Mouse (Mus musculus) embryonic facial prominence, embryonic 13.5 days (tissue): Measurements from ENCODE around the gene Fam25c. TPM values are rescaled to one million over a fixed set of nuclear protein-coding genes. Genes with fewer than 3 reads are reported as not detected.
A peak's percentile ranks its signal among the peaks of the same experiment; 100 is the strongest.
"Not testable (repeated sequence)": the region's sequence is repeated elsewhere in the genome, so short reads cannot be mapped to it uniquely, and the experiment has no call there.

Source experiments
- ATAC-seq: fragments of 200-750 bp; cut with Nextera tagmentation; 2 replicates; pipeline ENCODE4 v1.8.0; 2017; ENCODE audit warnings: low read depth; ENCODE audit not compliant: insufficient number of reproducible peaks, insufficient read depth, low FRiP score, low TSS enrichment
- H3K27ac ChIP-seq: fragments of 300-500 bp; sonication (generic); 2 replicates; pipeline ENCODE4 v1.5.1; 2015; ENCODE audit warnings: moderate library complexity, mild to moderate bottlenecking, inconsistent platforms
- H3K27me3 ChIP-seq: fragments of 300-500 bp; sonication (generic); 2 replicates; pipeline ENCODE4 v1.6.1; 2015; ENCODE audit warnings: mild to moderate bottlenecking, inconsistent platforms
- H3K36me3 ChIP-seq: fragments of 300-500 bp; sonication (generic); 2 replicates; pipeline ENCODE4 v1.6.1; 2015; ENCODE audit warnings: mild to moderate bottlenecking, inconsistent platforms
- H3K4me1 ChIP-seq: fragments of 300-500 bp; sonication (generic); 2 replicates; pipeline ENCODE4 v1.6.1; 2015; ENCODE audit warnings: inconsistent platforms
- H3K4me2 ChIP-seq: fragments of 300-500 bp; sonication (generic); 2 replicates; pipeline ENCODE4 v1.6.1; 2015; ENCODE audit warnings: moderate library complexity, mild to moderate bottlenecking, inconsistent platforms
- H3K4me3 ChIP-seq: fragments of 300-500 bp; sonication (generic); 2 replicates; pipeline ENCODE4 v1.5.1; 2015; ENCODE audit warnings: mild to moderate bottlenecking, inconsistent platforms
- H3K9ac ChIP-seq: fragments of 300-500 bp; sonication (generic); 2 replicates; pipeline ENCODE4 v1.6.1; 2015; ENCODE audit warnings: mild to moderate bottlenecking, inconsistent platforms
- H3K9me3 ChIP-seq: fragments of 300-500 bp; sonication (generic); 2 replicates; pipeline ENCODE4 v1.6.1; 2016; ENCODE audit warnings: inconsistent platforms
- WGBS: fragments of 180-500 bp; shearing (Covaris S2); methylation state at CpG from one replicate; pipeline ENCODE4 v1.1.7; 2015; ENCODE audit warnings: mixed read lengths; 5-methylcytosine and 5-hydroxymethylcytosine counted together
- polyA plus RNA-seq: library from polyadenylated mRNA; unstranded; fragments of >200 nt; fragmentation: Nextera tagmentation; extraction: Ambion mirVana; gene quantifications from 2 replicates; pipeline ENCODE4 v1.2.1, GENCODE M21; 2015

Fam25c gene
- polyA plus RNA-seq, 1 experiment from 2014 or later = 6.9 TPM

DNA sequence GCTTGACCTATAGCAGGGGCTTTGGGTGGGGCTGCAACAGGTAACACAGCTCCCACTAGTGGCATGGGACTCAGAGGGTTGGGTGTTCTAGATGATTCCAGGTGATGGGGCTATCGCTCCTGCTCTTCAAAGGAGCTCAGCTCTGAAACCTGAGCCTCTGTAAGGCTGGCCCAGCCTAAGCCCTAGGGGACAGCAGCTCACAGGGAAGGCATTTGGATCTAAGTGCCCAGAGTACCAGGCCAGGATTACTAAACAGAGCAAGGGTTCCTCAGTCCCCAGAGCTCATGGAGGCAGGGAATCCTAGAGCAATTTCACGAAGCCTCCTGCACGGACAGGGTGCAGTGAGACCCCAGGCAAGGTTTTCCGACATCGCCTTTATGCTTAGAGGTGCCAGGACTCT lies 20.7 kb upstream of the Fam25c start:
- Histone ChIP-seq H3K4me3 (peak overlapping the region; percentile 1; the same call in 1 of the 2 replicates), H3K4me1 (peaks cover 25% of the 10 kb centered on the region), H3K27me3 (no peaks in the 10 kb centered on the region), H3K4me2 (peak overlapping the region; percentile 7; the same call in 1 of the 2 replicates), H3K36me3 (no peaks in the 10 kb centered on the region), H3K9me3 (no peaks in the 10 kb centered on the region), H3K9ac (no peak overlapping the region), H3K27ac (no peak overlapping the region; the same call in 1 of the 2 replicates)
- 60% methylated on average over 5 of the region's 5 CpGs for WGBS
- ATAC-seq = no peak

DNA sequence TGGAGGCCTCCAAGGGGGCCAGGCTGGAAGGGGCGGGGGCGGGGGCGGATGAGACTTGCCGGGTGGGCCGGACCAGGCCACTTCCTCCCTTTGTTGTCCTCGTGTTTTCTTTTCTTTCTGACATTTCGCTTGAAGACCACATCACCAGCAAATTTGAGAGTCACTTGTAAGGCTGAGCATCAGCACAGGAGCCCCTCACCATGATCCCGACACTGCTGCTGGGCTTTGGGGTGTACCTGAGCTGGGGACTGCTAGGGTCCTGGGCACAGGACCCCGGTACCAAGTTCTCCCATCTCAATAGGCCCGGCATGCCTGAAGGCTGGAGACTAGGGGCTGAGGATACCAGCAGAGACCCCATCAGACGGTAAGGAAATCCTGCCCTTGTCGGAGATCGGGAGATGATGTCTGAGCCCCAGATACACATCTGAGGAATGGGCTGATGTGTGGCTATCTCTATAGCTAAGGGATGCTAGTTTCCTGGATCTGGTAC lies 20.2 kb upstream of the Fam25c start, which contains the start of gene Mmrn2:
Gene Mmrn2, plus strand, starts transcription at position 51 of the 490 bp plus-strand sequence.
- Histone ChIP-seq H3K9ac (no peak within 1 kb of the TSS), H3K4me2 (peak within 1 kb of the TSS; percentile 7; the same call in 1 of the 2 replicates), H3K27me3 (no peaks in the 10 kb centered on the region), H3K4me1 (peaks cover 25% of the 10 kb centered on the region), H3K4me3 (peak within 1 kb of the TSS; percentile 1; the same call in 1 of the 2 replicates), H3K27ac (no peak within 1 kb of the TSS; the same call in 1 of the 2 replicates), H3K9me3 (no peaks in the 10 kb centered on the region), H3K36me3 (no peaks in the 10 kb centered on the region)
- WGBS = 80% methylated on average over 13 of the region's 13 CpGs
- ATAC-seq = no peak

DNA sequence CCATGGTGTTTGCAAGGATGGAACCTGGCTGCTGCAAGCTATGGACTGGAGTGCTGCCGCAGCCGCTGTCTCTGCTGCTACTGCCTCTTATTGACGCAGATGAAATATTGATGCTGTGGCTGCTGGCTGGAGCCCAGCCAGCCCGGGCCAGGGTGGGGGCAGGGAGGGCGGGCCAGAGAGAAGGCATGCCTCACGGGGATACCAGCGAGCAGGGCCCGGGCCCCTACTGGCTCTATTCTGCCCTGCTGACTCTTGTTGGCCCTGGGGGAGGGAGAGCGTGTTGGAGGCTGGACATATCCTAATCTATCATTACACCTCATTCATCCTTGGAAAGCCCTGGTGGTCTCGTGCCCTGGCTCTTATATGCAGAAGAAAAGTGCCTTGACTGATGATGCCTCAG lies 19.3 kb upstream of the Fam25c start, which contains the start of gene Sncg:
Gene Sncg, minus strand, starts transcription at position 213 of the 400 bp plus-strand sequence.
- peak within 1 kb of the TSS; percentile 1; the same call in 1 of the 2 replicates for H3K4me3 ChIP-seq
- no peaks in the 10 kb centered on the region for H3K9me3 ChIP-seq
- WGBS = 43% methylated on average over 10 of the region's 10 CpGs
- H3K27ac ChIP-seq = no peak within 1 kb of the TSS
- no peak within 1 kb of the TSS for H3K4me2 ChIP-seq
- H3K27me3 ChIP-seq = no peaks in the 10 kb centered on the region
- H3K4me1 ChIP-seq = peaks cover 25% of the 10 kb centered on the region
- no peak for ATAC-seq
- H3K9ac ChIP-seq = no peak within 1 kb of the TSS
- H3K36me3 ChIP-seq = no peaks in the 10 kb centered on the region

DNA sequence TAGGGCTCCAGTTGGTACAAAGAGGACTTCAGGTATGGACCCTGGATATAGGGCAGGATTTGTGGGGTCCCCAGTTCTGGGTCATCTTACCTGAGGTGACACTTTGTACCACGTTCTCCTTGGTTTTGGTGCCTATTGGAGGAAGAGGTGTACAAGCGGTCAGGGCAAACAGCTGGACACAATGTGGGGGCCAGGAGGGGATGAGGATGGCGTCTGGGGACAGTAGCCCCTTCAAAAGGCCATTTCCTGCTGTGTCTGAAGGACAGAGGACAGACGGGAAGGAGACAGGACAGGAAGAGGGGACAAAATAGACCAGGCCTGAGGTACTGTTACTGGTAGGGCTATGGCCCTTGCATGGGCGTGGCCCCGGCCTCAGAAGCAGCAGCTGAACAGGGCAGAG lies 18.3 kb upstream of the Fam25c start:
- Histone ChIP-seq H3K4me2 (no peak overlapping the region), H3K4me3 (no peak overlapping the region), H3K9me3 (no peaks in the 10 kb centered on the region), H3K27ac (no peak overlapping the region), H3K4me1 (peaks cover 18% of the 10 kb centered on the region), H3K27me3 (no peaks in the 10 kb centered on the region), H3K9ac (no peak overlapping the region), H3K36me3 (no peaks in the 10 kb centered on the region)
- ATAC-seq = no peak
- 72% methylated on average over 6 of the region's 6 CpGs for WGBS

DNA sequence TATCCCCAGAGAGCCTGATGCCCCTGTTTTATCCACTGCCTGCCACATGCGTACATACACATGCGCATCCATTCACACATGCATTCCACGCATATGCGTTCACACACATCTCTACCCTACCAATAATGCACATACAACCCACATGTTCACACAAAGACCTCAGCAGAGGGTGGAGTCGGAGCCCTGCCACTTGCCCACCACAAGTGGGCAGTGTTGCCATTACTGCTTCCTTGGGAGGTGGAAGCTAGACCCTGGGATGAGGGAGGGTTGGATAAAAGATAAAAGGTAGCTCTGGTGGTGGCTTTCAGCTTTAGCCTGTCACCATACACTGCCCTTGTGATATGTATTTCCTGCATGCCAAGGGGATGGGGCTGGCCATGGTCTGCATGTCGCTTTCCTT lies 17.4 kb upstream of the Fam25c start:
- no peak overlapping the region for H3K9ac ChIP-seq
- H3K4me3 ChIP-seq = no peak overlapping the region
- H3K36me3 ChIP-seq = no peaks in the 10 kb centered on the region
- peaks cover 12% of the 10 kb centered on the region for H3K4me1 ChIP-seq
- no peak for ATAC-seq
- H3K27ac ChIP-seq = no peak overlapping the region
- WGBS = 86% methylated on average over 6 of the region's 6 CpGs
- H3K27me3 ChIP-seq = no peaks in the 10 kb centered on the region
- H3K4me2 ChIP-seq = no peak overlapping the region
- no peaks in the 10 kb centered on the region for H3K9me3 ChIP-seq

DNA sequence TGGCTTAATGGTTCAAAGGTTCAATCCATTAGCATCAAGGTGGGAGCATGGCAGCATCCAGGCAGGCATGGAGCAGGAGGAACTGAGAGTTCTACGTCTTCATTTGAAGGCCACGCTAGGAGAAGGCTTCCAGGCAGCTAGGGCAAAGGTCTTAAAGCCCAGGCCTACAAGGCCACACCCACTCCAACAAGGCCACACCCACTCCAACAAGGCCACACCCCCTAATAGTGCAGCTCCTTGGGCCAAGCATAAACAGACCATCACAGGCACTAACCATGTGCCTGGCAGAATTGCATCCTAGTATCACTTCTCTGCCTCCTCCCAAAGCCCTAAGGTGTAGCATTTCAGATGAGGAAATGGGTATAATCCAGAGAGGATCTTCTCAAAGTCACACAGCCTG lies 16.5 kb upstream of the Fam25c start:
- Histone ChIP-seq H3K4me1 (peaks cover 12% of the 10 kb centered on the region), H3K27me3 (no peaks in the 10 kb centered on the region), H3K4me3 (no peak overlapping the region), H3K9me3 (no peaks in the 10 kb centered on the region), H3K4me2 (no peak overlapping the region), H3K27ac (no peak overlapping the region), H3K9ac (no peak overlapping the region), H3K36me3 (no peaks in the 10 kb centered on the region)
- 87% methylated on average over 2 of the region's 2 CpGs for WGBS
- ATAC-seq = no peak

DNA sequence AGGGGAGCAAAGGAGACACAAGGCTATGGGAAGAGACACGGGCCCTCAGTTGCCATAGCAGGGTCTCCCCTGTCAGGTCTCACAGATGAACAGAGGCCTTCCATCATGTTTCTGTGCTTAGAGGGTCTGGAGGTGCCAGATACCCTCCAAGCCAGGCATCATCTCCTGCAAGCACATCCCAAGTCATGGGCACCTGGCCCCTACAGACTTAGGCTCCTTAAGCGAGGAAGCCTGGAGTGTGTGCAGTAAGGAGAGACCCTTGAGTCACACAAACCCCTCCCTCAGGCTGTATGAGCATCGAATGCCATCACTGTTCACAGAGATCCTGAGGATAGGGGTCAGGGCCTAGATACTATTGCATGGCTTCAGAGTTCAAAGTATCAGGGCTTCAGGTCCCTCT lies 15.7 kb upstream of the Fam25c start:
- peaks cover 12% of the 10 kb centered on the region for H3K4me1 ChIP-seq
- 77% methylated on average over 3 of the region's 3 CpGs for WGBS
- H3K27ac ChIP-seq = no peak overlapping the region
- H3K36me3 ChIP-seq = no peaks in the 10 kb centered on the region
- H3K4me3 ChIP-seq = no peak overlapping the region
- H3K4me2 ChIP-seq = no peak overlapping the region
- no peak overlapping the region for H3K9ac ChIP-seq
- H3K27me3 ChIP-seq = no peaks in the 10 kb centered on the region
- H3K9me3 ChIP-seq = no peaks in the 10 kb centered on the region
- no peak for ATAC-seq

DNA sequence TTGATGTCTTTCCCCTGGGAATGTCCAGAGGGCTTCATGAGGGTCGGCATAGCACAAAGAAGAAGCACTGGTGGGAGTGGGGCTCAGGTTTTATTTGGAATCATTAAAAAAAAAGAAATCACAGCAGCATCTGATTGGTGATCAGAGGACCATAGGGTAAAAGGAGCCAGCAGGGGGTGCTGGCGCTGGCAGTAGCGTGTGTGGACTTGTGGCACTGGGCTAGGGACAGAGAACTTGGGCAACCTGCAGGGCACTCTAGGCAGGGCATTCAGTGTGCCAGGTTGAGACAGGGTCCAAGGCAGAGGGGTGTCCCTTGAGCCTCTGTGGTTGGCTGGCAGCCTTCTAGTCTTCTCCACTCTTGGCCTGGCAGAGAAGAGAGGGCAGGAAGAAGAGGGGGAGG lies 15.0 kb upstream of the Fam25c start:
- WGBS = 53% methylated on average over 3 of the region's 3 CpGs
- Histone ChIP-seq H3K27me3 (no peaks in the 10 kb centered on the region), H3K9ac (no peak overlapping the region), H3K4me1 (peaks cover 12% of the 10 kb centered on the region), H3K36me3 (no peaks in the 10 kb centered on the region), H3K27ac (no peak overlapping the region), H3K4me2 (no peak overlapping the region), H3K4me3 (no peak overlapping the region), H3K9me3 (no peaks in the 10 kb centered on the region)
- ATAC-seq = no peak

DNA sequence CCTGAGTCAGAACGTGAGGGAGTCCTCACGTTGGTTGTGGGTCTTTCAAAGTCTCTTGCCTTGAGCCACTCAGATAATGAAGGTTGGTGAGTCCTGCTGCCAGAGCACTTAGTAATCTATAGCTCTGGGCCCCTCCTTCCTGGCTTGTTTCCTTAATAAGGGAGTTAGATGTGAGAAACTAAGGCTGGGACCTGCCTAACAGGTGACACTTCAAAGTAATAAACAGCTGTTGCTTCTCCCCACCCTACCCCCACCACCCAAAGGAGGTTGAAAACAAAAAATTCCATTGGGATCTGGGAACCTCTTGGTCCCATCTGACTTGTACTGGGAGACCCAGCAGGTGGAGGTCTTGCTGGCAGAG lies 9.9 kb upstream of the Fam25c start:
- Histone ChIP-seq H3K27ac (no peak overlapping the region), H3K4me3 (no peak overlapping the region), H3K4me1 (peaks cover 8% of the 10 kb centered on the region; the same call in 1 of the 2 replicates), H3K36me3 (no peaks in the 10 kb centered on the region), H3K4me2 (no peak overlapping the region), H3K9me3 (no peaks in the 10 kb centered on the region), H3K9ac (no peak overlapping the region), H3K27me3 (peaks cover 17% of the 10 kb centered on the region)
- 77% methylated on average over 2 of the region's 2 CpGs for WGBS
- no peak for ATAC-seq

DNA sequence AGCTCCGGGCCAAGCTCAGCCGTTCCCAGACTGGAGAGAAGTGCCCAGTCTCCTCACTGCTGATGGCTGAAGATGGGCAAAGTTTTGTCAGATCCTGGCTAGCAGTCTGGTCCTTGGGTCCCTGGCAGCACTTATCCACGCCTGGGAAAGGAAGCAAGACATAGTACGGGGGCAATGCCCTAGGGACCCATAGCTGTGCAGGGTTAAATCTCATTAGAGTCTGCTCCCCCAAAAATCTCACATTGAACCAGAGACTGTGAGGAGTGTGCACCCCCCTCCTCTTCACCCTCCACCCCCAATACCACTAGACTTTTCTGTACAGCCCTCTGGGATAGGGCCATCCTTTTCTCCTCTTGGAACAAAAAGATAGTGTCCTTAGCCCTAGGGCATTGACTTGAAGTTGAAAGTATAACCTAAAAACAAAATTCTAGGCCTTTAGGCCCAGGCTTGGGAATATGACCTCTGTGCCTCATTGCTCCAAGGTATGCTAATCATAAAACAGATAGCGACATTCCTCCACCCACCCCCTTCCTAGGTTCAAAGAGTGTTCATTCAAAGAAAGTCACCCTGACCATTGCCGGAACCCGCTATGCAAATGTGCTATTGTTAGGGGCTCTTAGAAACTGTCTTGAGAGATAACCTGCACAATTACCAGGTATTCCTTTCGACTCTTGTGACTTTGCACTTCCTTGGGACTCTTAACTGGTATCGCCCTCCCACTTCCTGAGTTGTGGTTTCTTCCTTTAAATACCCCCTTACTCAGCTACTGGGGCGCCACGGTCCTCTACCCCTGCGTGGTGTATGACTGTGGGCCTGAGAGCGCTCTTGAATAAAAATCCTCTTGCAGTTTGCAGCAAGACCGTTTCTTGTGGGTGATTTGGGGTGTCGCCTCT lies 9.3 kb upstream of the Fam25c start:
- peak overlapping the region; percentile 44; the same call in 1 of the 2 replicates for H3K4me3 ChIP-seq
- H3K27ac ChIP-seq, H3K4me1 ChIP-seq, H3K36me3 ChIP-seq, H3K9me3 ChIP-seq, ATAC-seq: not testable (repeated sequence)
- H3K9ac ChIP-seq = peak overlapping the region; percentile 65; the same call in 1 of the 2 replicates
- peak overlapping the region; percentile 89 for H3K4me2 ChIP-seq
- H3K27me3 ChIP-seq = peaks cover 17% of the 10 kb centered on the region
- WGBS = 74% methylated on average over 15 of the region's 15 CpGs

DNA sequence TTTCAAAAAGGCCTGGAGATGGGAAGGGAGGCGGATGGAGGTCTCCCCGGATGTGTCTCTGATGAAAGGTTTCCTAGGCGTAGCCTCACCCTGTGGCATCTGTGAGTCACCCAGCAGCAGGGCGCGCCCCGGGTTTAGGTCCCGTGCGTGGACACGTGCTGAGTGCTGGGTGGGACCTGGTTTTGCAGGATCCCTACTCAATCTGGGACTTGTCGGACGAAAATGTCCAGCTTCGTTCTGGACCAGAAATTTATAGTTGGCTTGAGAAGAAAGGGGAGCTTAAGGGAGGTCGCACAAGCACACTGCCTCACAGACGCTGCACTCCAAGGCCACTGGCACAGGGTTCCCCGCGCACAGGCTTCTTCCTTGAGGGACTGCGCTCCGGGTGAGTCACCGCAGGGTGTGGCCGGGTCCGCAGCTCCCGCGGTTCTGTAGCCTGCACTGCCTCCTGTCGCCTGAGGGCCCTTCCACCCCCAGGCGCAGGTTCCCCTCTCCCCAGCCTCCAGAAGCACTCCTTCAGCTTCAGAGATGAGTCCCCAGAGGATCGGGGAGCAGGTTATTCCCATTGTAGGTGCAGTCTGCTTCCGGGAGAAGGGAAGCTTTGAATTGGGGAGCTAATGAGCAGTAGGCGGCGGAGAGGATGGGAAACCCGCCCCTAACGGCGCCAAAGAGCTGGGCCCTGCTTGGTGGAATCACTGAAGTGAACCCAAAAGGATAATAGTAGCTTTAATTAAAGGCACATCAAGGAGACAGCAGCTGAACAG lies 8.4 kb upstream of the Fam25c start:
- WGBS = 1% methylated on average over 32 of the region's 32 CpGs
- no peak overlapping the region; the same call in 1 of the 2 replicates for H3K27ac ChIP-seq
- no peaks in the 10 kb centered on the region for H3K36me3 ChIP-seq
- H3K4me3 ChIP-seq = peak overlapping the region; percentile 44
- H3K27me3 ChIP-seq = peaks cover 17% of the 10 kb centered on the region
- peak overlapping the region; percentile 89 for H3K4me2 ChIP-seq
- no peaks in the 10 kb centered on the region for H3K9me3 ChIP-seq
- H3K9ac ChIP-seq = peak overlapping the region; percentile 65
- peak; percentile 74; the same call in 1 of the 2 replicates for ATAC-seq
- peaks cover 8% of the 10 kb centered on the region; the same call in 1 of the 2 replicates for H3K4me1 ChIP-seq
